Mouse (Mus musculus) MEL (cell line): ENCODE data around the gene Trpt1. TPM values are rescaled to one million over a fixed set of nuclear protein-coding genes. Genes with fewer than 3 reads are reported as not detected.

Experiments used
- DNase-seq: peaks from one replicate; pipeline ENCODE4 v3.0.0; 2011; ENCODE audit warnings: low read depth, low spot score
- H3K27ac ChIP-seq: 2 replicates; pipeline ENCODE4 v1.5.1; 2012; ENCODE audit warnings: low read depth, mild to moderate bottlenecking, control low read depth, low read length, moderate library complexity; ENCODE audit not compliant: control insufficient read depth
- H3K27me3 ChIP-seq, 2 experiments: fragments of 150-350 bp in 1 of 2; sonication (generic) in 1 of 2; 2 replicates each; pipeline ENCODE4 v1.6.1; 2012; ENCODE audit warnings: low read length in 2 of 2, mild to moderate bottlenecking in 2 of 2, improper control_type of control experiment in 1 of 2, moderate library complexity in 1 of 2; ENCODE audit not compliant: insufficient read depth in 2 of 2, control insufficient read depth in 1 of 2
- H3K36me3 ChIP-seq, 2 experiments: 2 replicates each; pipeline ENCODE4 v1.6.1; 2012 to 2014; ENCODE audit warnings: low read length in 2 of 2, improper control_type of control experiment in 1 of 2, inconsistent platforms in 1 of 2, mild to moderate bottlenecking in 1 of 2; ENCODE audit not compliant: insufficient read depth in 2 of 2, control insufficient read depth in 1 of 2
- H3K4me1 ChIP-seq, 2 experiments: fragments of 150-350 bp in 1 of 2; sonication (generic) in 1 of 2; 2 replicates each; pipeline ENCODE4 v1.6.1; 2012; ENCODE audit warnings: low read length in 2 of 2, improper control_type of control experiment in 1 of 2, mild to moderate bottlenecking in 1 of 2; ENCODE audit not compliant: insufficient read depth in 2 of 2, control insufficient read depth in 1 of 2
- H3K4me3 ChIP-seq, 2 experiments: fragments of 150-350 bp in 1 of 2; sonication (generic) in 1 of 2; 2 replicates each; pipeline ENCODE4 v1.5.1; 2012; ENCODE audit warnings: low read depth in 2 of 2, low read length in 2 of 2, mild to moderate bottlenecking in 2 of 2, moderate library complexity in 2 of 2, control low read depth in 1 of 2, improper control_type of control experiment in 1 of 2; ENCODE audit not compliant: control insufficient read depth in 1 of 2, insufficient read depth in 1 of 2
- H3K79me2 ChIP-seq: 2 replicates; pipeline ENCODE4 v1.6.1; 2012; ENCODE audit warnings: mild to moderate bottlenecking, low read length, moderate library complexity; ENCODE audit not compliant: control insufficient read depth, poor library complexity, insufficient read depth
- H3K9ac ChIP-seq: 2 replicates; pipeline ENCODE4 v1.6.1; 2012; ENCODE audit warnings: low read depth, mild to moderate bottlenecking, control low read depth, low read length, moderate library complexity; ENCODE audit not compliant: control insufficient read depth, poor library complexity, severe bottlenecking
- H3K9me3 ChIP-seq: fragments of 150-350 bp; sonication (generic); replicated peaks from 2 replicates; pipeline ENCODE4 v1.6.1; 2012; ENCODE audit warnings: mild to moderate bottlenecking, low read length, improper control_type of control experiment, moderate library complexity; ENCODE audit not compliant: insufficient read depth
- BHLHE40 ChIP-seq: IDR thresholded peaks from 2 replicates; pipeline ENCODE4 v1.6.1; 2012; ENCODE audit warnings: low read depth, mild to moderate bottlenecking, inconsistent platforms, low read length, improper control_type of control experiment, borderline replicate concordance
- CHD1 ChIP-seq: IDR thresholded peaks from 2 replicates; pipeline ENCODE4 v1.6.1; 2012; ENCODE audit warnings: low read depth, mild to moderate bottlenecking, inconsistent platforms, low read length, improper control_type of control experiment
- CTCF ChIP-seq, 3 experiments: IDR thresholded peaks in 2 of 3; conservative IDR thresholded peaks in 1 of 3; 2 replicates each; pipeline ENCODE4 v1.5.1; 2011 to 2012; ENCODE audit warnings: low read length in 3 of 3, low read depth in 2 of 3, mild to moderate bottlenecking in 2 of 3, improper control_type of control experiment in 1 of 3, inconsistent platforms in 1 of 3, mixed read lengths in 1 of 3, moderate library complexity in 1 of 3; ENCODE audit not compliant: control insufficient read depth in 1 of 3, insufficient read depth in 1 of 3, poor library complexity in 1 of 3, severe bottlenecking in 1 of 3
- E2F4 ChIP-seq: IDR thresholded peaks from 2 replicates; pipeline ENCODE4 v1.6.1; 2011; ENCODE audit warnings: low read depth, low read length, improper control_type of control experiment, borderline replicate concordance
- EP300 ChIP-seq, 2 experiments: IDR thresholded peaks; 2 replicates each; pipeline ENCODE4 v1.6.1; 2011; ENCODE audit warnings: improper control_type of control experiment in 2 of 2, low read length in 2 of 2, low read depth in 1 of 2, mild to moderate bottlenecking in 1 of 2
- ETS1 ChIP-seq: IDR thresholded peaks from 2 replicates; pipeline ENCODE4 v1.6.1; 2012; ENCODE audit warnings: low read depth, mild to moderate bottlenecking, inconsistent platforms, low read length, improper control_type of control experiment, moderate library complexity
- KAT2A ChIP-seq: conservative IDR thresholded peaks from 2 replicates; pipeline ENCODE4 v1.6.1; 2012; ENCODE audit warnings: low read depth, low read length, improper control_type of control experiment, inconsistent platforms
- MAFK ChIP-seq: IDR thresholded peaks from 2 replicates; pipeline ENCODE4 v1.6.1; 2011; ENCODE audit warnings: low read depth, mild to moderate bottlenecking, low read length, improper control_type of control experiment, borderline replicate concordance
- MAX ChIP-seq: IDR thresholded peaks from 2 replicates; pipeline ENCODE4 v1.6.1; 2011; ENCODE audit warnings: low read length, improper control_type of control experiment
- MAZ ChIP-seq: IDR thresholded peaks from 2 replicates; pipeline ENCODE4 v1.6.1; 2012; ENCODE audit warnings: low read depth, mild to moderate bottlenecking, inconsistent platforms, low read length, improper control_type of control experiment
- MXI1 ChIP-seq: IDR thresholded peaks from 2 replicates; pipeline ENCODE4 v1.6.1; 2011; ENCODE audit warnings: mild to moderate bottlenecking, low read depth, low read length, improper control_type of control experiment
- NELFE ChIP-seq: IDR thresholded peaks from 2 replicates; pipeline ENCODE4 v1.6.1; 2011; ENCODE audit warnings: low read depth, low read length, improper control_type of control experiment
- POLR2A ChIP-seq, 2 experiments: IDR thresholded peaks; 2 replicates each; pipeline ENCODE4 v1.6.1; 2011 to 2012; ENCODE audit warnings: low read length in 2 of 2, mild to moderate bottlenecking in 2 of 2, control low read depth in 1 of 2, improper control_type of control experiment in 1 of 2, low read depth in 1 of 2, moderate library complexity in 1 of 2; ENCODE audit not compliant: control insufficient read depth in 1 of 2, insufficient read depth in 1 of 2, poor library complexity in 1 of 2
- RCOR1 ChIP-seq: IDR thresholded peaks from 2 replicates; pipeline ENCODE4 v1.6.1; 2012; ENCODE audit warnings: low read depth, mild to moderate bottlenecking, inconsistent platforms, low read length, improper control_type of control experiment
- SIN3A ChIP-seq: IDR thresholded peaks from 2 replicates; pipeline ENCODE4 v1.6.1; 2012; ENCODE audit warnings: low read length, improper control_type of control experiment, inconsistent platforms
- TBP ChIP-seq: IDR thresholded peaks from 2 replicates; pipeline ENCODE4 v1.8.0; 2011; ENCODE audit warnings: low read depth, low read length, improper control_type of control experiment
- TCF12 ChIP-seq: IDR thresholded peaks from 2 replicates; pipeline ENCODE4 v1.6.1; 2014; ENCODE audit warnings: low read depth, mild to moderate bottlenecking, inconsistent platforms, low read length, improper control_type of control experiment, moderate library complexity
- USF1 ChIP-seq: IDR thresholded peaks from 2 replicates; pipeline ENCODE4 v1.6.1; 2014; ENCODE audit warnings: low read depth, mild to moderate bottlenecking, inconsistent platforms, low read length, improper control_type of control experiment, moderate library complexity
- ZKSCAN1 ChIP-seq: IDR thresholded peaks from 2 replicates; pipeline ENCODE4 v1.6.1; 2012; ENCODE audit warnings: low read depth, mild to moderate bottlenecking, inconsistent platforms, low read length, improper control_type of control experiment, moderate library complexity
- polyA plus RNA-seq, 2 experiments: library from polyadenylated mRNA; stranded (reverse) in 1 of 2; unstranded in 1 of 2; fragments of >175 nt in 1 of 2; fragments of >200 nt in 1 of 2; gene quantifications; 2 replicates each; pipeline versions ENCODE4 v1.2.1 to v1.2.4; 2012; ENCODE audit warnings: low replicate concordance in 2 of 2, low read depth in 1 of 2; ENCODE audit not compliant: insufficient read length in 2 of 2, insufficient read depth in 1 of 2, missing spikeins in 1 of 2
- total RNA-seq: library from RNA; depleted of rRNA; stranded (reverse); fragments of 300-350 nt; gene quantifications from 2 replicates; pipeline ENCODE4 v1.2.3, GENCODE M21; 2012

The Trpt1 gene
- total and polyA plus RNA-seq, 3 experiments = 1.8 to 2.3 TPM; not detected in 1

GRCm38 (mm10) chr19:6956461-6956860 is 39.5 kb upstream of the Trpt1 start:
- TF ChIP-seq MAFK (no peak), ETS1 (no peak), EP300 (IDR thresholded peaks at IDR 0.05; ENCODE audit: low read depth in 1 of 2, low read length in 2 of 2) (no peak), TCF12 (no peak), TBP (no peak), BHLHE40 (no peak), MAX (no peak), CTCF (IDR thresholded peaks at IDR 0.05 in 2 of 3, conservative IDR thresholded peaks at IDR 0.05 in 1 of 3; ENCODE audit: control insufficient read depth in 1 of 3, insufficient read depth in 1 of 3, low read depth in 2 of 3, low read length in 3 of 3, poor library complexity in 1 of 3, severe bottlenecking in 1 of 3) (no peak), POLR2A (IDR thresholded peaks at IDR 0.05; ENCODE audit: control insufficient read depth in 1 of 2, insufficient read depth in 1 of 2, low read depth in 1 of 2, low read length in 2 of 2, poor library complexity in 1 of 2) (no peak), E2F4 (no peak), ZKSCAN1 (no peak), NELFE (no peak), RCOR1 (no peak), SIN3A (no peak), USF1 (no peak), CHD1 (no peak), MAZ (no peak)
- H3K36me3 ChIP-seq = peaks cover 2 to 3% of the 10 kb centered on the region in 2 experiments; a peak in 2 of 4 replicates
- DNase-seq = no peak
- no peaks in the 10 kb centered on the region for H3K27me3 ChIP-seq
- 0 out of 4 replicates have a peak, but pooled peaks cover 0 to 3% of the 10 kb centered on the region in 2 experiments for H3K4me1 ChIP-seq
- no peak overlapping the region for H3K27ac ChIP-seq
- peaks cover 1% of the 10 kb centered on the region; the same call in 1 of the 2 replicates for H3K79me2 ChIP-seq
- H3K9me3 ChIP-seq = no peaks in the 10 kb centered on the region
- no peak overlapping the region for H3K9ac ChIP-seq
- no peak overlapping the region for H3K4me3 ChIP-seq

GRCm38 (mm10) chr19:6968491-6969271 is 27.2 kb upstream of the Trpt1 start:
- Histone ChIP-seq H3K9me3 (no peaks in the 10 kb centered on the region), H3K4me1 (peaks cover 4 to 40% of the 10 kb centered on the region in 2 experiments), H3K9ac (peak overlapping the region; percentile 59), H3K36me3 (peaks cover 0 to 18% of the 10 kb centered on the region in 2 experiments; a peak in 2 of 4 replicates), H3K27ac (no peak overlapping the region)
- DNase-seq = peak; percentile 42
- TF ChIP-seq MAZ (peak; percentile 40; the same call in 1 of the 2 replicates), KAT2A (no peak), MXI1 (0 out of 2 replicates have a peak, but pooled peaks have one; percentile 2)
- TF ChIP-seq, all 39 proteins: peak for 2
- Histone ChIP-seq H3K79me2 (no peaks in the 10 kb centered on the region; the same call in 1 of the 2 replicates), H3K27me3 (no peaks in the 10 kb centered on the region), H3K4me3 (peak overlapping the region; percentile 49 to 75)
